Mouse (Mus musculus): ENCODE measurements at regions not wholly inside any gene's neighbourhood (a gene's known extent, or its start where the extent isn't known, plus 50 kb on each side); places are given as distances from the start of the nearest gene placed in this dataset.

GRCm38 (mm10) chr12:35640911-35641345, 106.1 kb upstream of the Ahr start:
- no peak for DNase-seq (ENCODE audit: low spot score in 2 of 2)

- no peak for DNase-seq (ENCODE audit: low spot score in 2 of 2)
These were observed 88.6 kb upstream of the Ahr start for GRCm38 (mm10) chr12:35623484-35623883.

DNA sequence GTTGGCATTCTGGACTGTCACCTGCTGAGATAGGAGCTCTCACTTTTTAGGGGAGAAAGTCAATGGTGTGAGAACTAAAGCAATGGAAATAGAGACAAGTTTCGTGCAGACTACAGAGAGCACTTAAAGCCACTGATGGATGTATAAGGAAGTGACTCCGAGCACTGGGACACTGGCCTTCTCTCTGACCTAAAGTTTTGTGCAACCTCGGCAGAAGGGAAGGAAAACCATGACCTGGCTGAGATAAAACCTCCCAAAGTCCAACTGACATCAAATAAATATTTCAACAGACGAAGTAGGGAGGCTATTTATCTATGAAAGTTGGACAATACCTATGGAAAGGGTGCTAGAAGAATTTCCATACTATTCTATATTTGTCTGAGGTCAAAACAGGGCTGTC, 80.0 kb upstream of the Ahr start:
- no peak for DNase-seq (ENCODE audit: low spot score in 2 of 2)

GRCm38 (mm10) chr12:35607652-35608051, 72.8 kb upstream of the Ahr start:
- no peak for DNase-seq (ENCODE audit: low spot score in 2 of 2)

DNA sequence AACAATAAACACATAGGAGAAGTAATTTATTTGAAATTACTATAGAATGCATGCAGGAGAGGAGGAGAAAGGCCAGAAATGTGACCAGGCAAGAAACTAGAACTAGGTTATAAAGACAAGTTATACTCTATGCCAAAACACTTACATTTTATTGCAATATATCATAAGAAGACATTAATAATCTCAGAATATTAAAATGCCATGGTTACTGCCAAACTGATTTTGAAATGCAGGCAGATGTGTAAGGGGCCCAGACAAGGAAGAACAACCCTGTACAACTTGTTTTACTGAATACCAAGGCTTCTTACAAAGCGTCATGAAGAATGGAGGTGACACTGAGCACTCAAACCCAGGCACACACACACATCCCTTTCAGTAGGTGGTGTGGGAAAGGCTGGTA, 68.9 kb upstream of the Ahr start:
- no peak for DNase-seq (ENCODE audit: low spot score in 2 of 2)

DNA sequence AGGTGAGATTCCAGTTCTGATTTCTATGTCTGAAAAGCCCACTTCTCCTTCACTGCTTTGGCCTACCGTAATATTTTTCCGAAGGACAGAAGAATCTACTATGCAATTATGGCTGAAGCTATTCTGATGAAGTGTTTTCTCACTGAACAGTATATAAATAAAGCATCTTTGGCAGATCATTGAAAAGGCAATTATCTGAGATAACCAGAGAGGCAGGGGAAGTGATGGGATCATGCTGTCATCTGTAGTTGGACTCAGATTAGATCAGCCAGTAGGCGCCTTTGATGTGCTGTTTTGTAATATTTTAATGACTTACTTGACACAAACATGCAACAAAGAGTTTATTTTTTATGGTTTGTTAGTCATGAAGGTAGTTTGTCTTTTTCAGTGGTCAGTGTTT, 67.8 kb upstream of the Ahr start:
- DNase-seq (ENCODE audit: low spot score in 2 of 2): no peak

- DNase-seq (ENCODE audit: low spot score in 2 of 2): no peak
These were observed 63.5 kb upstream of the Ahr start for GRCm38 (mm10) chr12:35598298-35598697.

DNA sequence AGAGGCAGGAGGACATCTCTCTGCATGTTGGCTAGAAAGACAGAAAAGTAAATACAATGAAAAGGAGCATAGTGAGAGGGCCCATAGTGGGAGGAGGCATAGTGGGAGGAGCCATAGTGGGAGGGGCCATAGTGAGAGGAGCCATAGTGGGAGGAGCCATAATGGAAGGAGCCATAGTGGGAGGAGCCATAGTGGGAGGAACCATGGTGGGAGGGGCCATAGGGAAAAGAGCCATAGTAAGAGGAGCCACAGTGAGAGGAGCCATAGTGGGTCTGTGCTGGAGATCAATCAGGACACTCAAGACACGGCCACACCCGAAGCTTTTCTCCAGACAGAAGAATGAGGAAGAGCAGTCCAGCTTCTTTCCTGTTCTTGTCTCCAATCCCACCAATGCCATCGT, 58.0 kb upstream of the Ahr start:
- no peak for DNase-seq (ENCODE audit: low spot score in 2 of 2)
